Mouse (Mus musculus) lung, adult 2 months (tissue): ENCODE measurements around the gene Ccr10.

Experiments
- CTCF ChIP-seq: fragments of 200-500 bp; IDR thresholded peaks from 2 replicates; pipeline ENCODE4 v1.5.1; 2011; ENCODE audit warnings: mild to moderate bottlenecking, low read length, control low read depth; ENCODE audit not compliant: insufficient read depth
- POLR2A ChIP-seq: fragments of 200-500 bp; IDR thresholded peaks from 2 replicates; pipeline ENCODE4 v1.6.1; 2011; ENCODE audit warnings: low read depth, mild to moderate bottlenecking, control low read depth, low read length, borderline replicate concordance; ENCODE audit errors: extremely low read depth

DNA sequence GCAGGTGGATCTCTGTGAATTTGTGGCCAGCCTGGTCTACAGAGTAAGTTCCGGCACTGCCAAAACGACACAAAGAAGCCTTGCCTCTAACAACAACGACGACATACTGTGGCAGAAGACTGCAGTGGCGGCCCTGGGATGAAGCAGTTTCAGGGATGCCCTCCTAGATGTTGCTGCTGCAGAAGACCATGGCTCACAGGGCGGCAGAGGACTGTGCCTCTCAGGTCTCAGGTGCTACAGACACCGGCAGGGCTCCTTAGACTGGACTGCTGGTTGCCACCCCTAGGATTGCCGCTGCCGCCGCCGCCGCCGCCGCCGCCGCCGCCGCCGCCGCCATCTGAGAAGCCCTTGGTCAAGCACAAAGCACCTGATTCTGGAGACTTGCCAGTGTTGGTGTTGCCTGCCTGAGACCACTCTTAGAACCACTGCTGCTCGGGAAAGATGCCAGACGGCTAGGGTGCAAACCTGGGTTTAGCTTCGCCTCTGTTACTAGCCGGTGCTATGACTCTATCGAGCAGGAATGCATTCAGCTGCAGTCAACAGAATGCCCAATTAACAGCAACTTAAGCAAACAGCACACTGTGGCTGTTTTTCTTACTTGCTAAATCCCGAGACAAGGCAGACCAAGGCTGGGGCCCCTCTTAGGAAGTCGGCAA is 35.0 kb downstream of the Ccr10 start:
- no peak for TF ChIP-seq CTCF
- TF ChIP-seq POLR2A = no peak
